Mouse (Mus musculus): ENCODE results near the gene Il6ra.

Il6ra gene

DNA sequence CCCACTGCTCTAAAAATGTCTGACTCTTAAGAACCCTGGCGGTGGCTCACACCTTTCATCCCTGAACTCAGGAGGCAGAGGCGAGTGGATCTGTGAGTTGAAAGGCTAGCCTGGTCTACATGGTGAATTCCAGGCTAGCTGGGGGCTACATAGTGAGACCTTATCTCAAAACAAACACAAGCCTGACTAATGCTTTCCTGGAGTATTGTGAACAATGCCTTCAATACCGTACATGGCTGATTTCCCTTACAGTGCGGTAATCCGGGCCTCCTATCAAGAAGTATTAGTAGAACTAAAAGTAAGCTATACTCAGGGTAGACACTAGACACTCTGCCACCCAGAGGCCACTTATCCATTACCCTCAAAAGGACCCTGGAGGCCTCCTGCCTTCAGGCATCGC lies 64.9 kb downstream of the Il6ra start:
- DNase-seq (ENCODE audit: low spot score in 2 of 2), result no peak

DNA sequence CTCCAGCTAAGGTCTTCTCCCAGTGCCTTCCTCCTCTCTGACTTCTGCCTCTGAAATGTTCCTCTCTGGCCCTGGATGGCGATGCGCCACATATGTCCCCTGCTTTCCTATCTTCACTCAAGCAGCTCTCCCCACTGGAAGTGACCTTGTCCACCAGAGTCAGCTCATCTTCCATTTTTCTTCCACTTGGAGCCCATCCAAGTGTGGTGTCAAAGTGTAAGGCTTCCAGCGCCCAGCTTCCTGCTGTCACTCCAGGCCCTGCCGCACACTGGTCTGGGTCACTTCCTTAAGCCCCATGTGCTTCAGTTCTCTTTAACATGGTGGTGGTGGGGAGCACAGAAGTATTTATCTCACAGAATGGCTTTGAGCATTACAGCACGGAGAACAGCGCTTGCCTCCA lies 65.4 kb downstream of the Il6ra start:
- no peak for DNase-seq (ENCODE audit: low spot score in 2 of 2)

DNA sequence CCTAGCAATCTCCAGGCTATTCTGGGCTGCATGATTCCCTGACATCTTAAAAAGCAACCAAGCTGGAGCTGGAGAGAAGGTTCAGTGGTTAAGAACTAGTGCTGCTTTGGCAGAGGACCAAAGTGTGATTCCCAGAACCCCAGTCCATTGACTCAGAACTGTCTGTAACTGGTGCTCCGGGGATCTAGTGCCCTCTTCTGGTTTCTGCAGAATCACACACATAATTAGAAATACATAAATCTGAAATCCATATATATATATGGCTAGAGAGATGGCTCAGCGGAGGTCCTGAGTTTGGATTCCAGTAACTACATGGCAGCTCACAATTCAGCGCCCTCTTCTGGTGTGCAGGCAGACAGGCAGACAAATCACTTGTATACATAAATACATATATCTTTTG lies 65.9 kb downstream of the Il6ra start:
- DNase-seq (ENCODE audit: low spot score in 2 of 2), result no peak

DNA sequence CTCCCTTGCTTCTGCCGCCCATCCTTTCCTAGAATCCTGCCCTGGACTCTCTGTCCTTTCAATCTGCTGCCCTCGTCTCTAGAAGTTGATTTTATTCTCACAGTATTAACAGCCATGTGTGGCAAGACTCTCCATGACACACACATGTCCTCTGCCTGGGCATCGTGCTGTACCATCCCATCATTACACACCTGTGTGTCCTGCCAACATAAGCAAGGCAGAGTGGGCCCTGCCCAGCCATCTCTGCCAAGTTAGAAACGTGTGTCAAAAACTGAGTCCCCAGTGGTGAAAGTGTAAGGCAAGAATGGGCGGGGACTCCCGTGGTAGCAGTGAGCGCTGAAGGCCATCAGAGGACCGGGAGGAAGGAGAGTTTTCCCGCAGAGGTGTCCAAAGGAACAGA lies 67.2 kb downstream of the Il6ra start:
- DNase-seq (ENCODE audit: low spot score in 2 of 2), result no peak

DNA sequence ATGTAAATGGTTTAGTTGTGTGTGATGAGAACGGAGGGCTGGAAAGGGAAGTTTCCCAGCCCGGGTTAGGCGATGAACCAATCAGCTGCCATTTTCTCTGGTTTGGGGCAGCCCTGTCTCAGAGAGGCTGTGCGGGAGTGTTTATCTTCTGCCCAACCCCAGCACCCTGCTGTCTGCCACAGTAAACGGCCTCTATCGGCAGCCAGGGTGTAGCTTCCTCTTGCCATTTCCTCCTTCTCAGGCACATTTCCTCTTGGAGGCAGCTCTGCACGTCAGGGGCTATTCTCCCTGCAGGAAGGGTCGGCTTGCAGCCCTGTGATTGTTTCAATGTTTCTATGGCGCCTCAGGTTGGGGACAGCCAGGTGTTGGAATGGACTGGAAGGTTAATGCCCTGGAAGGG lies 69.8 kb downstream of the Il6ra start:
- DNase-seq (ENCODE audit: low spot score in 2 of 2), result peak; percentile 50 to 70

DNA sequence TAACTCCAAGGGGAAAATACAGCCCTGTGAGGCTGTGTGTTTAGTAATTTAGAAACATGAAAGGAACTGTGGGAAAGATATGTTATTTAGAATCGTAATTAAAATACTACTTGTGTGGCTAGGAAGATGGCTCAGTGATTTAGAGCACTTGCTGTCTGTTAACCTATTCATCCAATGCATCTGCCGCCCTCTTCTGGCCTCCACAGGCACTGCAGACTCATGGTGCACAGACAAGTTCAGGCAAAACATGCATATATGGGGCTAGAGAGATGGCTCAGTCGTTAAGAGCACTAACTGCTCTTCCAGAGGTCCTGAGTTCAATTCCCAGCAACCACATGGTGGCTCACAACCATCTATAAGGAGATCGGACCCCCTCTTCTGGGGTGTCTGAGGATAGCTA lies 70.7 kb downstream of the Il6ra start:
- DNase-seq (ENCODE audit: low spot score in 2 of 2), result peak; percentile 64 to 81

DNA sequence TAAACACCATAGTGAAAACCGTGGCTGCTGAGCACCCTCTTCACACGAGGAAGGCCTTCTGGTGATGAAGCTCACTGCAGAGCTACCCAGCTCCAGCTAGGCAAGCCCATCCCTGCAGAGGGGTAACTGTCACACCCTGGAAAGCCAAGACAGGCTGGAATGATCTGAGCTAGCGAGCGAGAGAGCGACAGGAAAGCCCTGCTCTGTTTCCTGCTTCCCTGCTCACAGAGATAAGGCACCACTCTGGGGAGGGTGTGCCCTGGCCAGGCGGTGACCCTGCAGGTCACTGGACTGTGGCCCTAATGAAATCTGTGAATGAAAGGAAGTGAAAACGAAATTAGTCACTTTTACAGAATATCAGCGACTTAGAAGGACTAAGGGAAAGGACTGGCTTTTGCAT lies 77.6 kb downstream of the Il6ra start:
- no peak for DNase-seq (ENCODE audit: low spot score in 2 of 2)

DNA sequence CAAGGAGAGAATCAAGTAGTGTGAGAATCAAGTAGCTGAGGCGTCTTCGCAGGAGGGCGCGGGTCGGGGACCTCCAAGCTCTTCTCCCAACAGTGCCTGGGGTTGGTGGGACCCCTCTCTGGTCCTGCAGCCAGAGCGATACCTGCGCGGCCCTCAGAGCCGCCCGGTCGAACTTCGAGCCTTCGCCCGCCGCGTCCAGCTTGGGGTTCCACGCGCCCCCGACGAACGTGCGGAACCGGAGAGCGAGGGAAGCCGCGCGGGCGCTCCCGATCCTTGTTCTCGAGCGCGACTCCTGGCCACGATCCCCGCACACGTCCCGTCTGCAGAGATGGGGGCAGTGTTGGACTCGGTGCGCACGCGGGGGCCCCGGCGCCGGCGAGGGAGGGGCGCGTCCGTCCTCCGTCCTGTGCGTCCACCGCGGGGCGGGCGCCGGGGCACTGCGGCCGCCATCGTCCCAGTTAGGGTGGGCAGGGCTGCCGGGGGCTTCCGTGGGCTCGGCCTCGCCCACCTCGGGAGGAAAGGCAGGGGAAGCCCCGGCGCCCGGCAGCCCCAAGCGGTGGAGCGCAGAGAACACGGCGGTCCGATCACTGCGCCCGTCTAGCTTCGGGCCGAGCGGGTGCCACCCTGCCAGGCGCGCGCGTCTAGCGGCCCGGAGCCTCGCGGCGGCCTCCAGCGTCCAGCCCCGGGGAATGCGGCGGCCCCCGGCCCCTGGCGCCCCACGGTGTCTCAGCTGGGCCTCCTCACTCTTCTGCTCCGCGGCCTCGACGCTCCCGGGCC lies 82.0 kb downstream of the Il6ra start, which contains the start of gene She:
TSS of gene She (plus strand) at position 556 of the 777 bp plus-strand sequence.
- no peak for DNase-seq (ENCODE audit: low spot score in 2 of 2)

DNA sequence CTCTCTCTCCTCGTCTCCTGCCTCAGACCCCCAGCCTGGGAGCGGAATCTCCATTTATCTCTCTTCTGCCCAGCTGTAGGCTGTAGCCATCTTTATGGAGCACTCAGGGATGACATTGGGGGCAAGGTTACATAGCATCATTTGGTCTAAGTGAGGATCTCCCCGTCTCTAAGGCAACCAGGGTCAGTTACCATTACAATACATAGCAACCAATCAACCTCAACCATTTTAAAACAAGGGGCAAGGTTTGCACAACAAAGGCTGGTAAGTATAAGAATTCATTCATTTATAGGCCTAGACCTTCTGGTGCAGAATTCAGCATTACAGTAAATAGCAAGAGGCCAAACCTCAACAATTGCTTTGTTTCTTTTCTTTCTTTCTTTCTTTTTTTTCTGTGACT lies 86.7 kb downstream of the Il6ra start:
- no peak for DNase-seq (ENCODE audit: low spot score in 2 of 2)

DNA sequence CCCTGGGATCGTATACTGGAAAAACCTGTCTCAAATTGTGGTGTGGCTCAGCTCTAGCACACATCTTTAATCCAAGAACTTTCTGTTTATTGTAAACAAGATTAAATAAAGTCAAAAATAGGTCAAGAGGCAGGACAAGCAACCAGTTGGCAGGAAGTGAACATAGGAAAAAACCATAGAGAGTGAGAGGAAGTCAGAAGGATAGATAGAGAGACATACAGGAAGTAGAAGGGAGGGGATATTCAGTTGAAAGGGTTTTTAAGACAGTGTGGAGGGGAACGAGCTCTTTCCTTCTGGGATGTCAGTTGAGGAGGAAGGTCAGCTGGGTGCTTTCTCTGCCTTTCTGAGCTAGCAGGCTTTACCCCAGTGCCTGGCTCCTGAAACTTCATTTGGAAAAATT lies 89.4 kb downstream of the Il6ra start:
- DNase-seq (ENCODE audit: low spot score in 2 of 2), result no peak

DNA sequence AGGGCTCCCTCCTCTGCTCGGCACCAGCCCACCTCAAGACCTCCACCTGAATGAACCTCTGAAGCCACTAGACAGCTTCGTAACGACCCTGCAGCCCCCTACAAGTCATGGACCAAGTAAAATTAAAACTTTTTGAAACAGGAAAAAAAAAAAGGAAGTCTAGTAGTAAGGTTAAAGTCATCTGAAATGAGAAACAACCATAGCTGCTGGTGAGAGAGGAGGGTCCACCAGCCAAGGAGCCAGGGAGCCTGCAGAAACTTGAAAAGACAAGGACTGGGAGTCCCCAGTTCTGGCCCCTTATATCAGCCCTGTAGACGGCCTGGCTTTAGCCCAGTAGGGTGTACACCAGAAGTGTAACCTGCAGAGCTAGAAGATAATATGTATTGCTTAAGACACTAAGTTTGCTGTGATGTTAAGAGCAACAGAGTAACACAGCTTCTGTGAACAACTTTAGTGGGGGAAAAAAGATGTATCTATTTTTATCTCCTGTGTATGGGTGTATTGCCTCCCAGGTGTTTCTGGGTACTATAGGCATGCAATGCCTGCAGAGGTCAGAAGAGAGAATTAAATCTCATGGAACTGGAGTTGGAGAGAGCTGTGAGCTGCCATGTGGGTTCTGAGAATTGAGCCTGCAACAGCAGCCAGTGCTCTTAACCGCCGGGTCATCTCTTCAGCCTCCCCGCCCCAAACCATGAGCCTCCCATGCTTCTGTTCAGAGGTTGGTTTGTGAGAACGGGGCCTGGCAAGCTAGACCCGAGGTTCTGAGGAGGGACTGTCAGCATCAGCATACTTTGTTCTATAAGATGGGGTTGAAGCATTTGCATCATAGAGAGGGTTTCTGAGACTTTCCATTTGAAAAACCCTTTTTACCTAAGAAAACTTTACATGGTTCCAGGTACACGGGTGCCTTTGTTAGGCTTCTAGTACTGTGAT lies 91.2 kb downstream of the Il6ra start:
- DNase-seq (ENCODE audit: low spot score in 2 of 2), result no peak

DNA sequence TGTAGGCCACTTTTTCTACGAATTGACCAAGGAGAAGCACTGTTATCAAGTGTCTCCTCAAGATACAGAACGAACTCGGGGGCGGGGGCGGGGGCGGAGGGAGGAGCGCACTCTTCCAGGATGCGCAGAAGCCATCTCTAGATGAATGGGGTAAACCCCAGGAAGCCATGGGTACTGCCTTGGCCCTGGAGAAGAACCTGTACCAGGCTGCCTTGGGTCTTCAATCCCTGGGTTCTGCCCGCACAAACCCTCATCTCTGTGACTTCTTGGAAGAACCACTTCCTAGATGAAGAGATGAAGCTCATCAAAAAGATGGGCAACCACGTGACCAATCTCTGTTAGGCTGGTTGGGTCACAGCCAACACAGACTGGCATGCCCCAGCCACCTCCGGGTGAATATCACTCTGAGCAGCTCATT lies 91.9 kb downstream of the Il6ra start:
- no peak for DNase-seq (ENCODE audit: low spot score in 2 of 2)

DNA sequence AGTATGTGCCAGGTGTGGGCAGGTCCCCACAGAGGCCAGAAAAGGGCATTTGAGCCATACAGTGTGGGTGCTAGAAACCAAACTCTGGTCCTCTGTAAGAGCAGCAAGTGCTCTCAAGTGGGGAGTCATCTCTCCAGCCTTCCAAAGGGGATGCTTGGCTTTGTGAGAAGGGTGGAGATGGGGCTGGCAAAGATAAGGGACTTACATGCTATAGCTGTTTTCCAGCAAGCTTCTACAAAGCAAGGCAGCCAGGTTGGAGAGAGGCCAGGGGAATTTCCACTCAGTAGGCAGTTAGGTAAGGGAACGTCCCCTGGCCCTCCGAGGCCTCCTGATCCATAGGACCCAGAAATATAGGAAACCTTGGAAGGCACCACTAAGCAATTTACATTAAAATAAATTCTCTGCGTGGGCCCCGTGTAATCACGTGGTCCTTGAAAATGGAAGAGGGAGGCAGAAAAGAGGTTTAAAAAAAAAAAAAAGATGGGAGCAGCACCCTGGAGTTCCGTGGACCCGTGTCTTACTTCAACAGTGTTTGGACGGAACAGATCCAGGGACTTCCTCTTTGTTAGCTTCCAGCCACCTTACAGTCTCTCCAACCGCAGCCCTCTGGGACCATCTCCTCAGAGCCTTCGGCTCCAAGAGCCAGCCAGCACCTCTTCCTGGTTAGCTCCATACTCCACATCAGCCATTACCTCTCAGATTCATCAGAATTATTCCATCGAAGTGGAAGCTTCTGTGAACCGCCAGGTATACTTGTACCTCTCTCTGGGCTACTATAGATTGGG lies 92.5 kb downstream of the Il6ra start:
- no peak for DNase-seq (ENCODE audit: low spot score in 2 of 2)

DNA sequence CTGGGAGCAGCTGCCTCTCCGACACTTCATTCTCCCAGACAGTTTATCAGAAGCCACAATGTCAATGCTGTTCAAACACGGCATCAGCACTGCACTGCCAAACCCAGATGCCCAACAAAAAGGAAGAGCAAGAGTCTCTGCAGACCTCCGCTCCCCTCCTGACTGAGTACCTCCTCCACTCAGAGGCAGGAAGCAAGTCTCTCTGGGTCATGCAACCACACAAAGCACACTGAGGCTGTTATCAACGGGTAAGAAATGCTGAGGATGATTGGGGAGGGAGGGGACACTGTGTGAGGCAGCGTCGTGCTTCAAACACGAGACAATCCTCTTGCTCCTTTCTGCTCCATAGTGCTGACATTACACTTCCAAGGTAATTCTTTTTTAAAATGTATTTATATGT lies 93.1 kb downstream of the Il6ra start:
- no peak for DNase-seq (ENCODE audit: low spot score in 2 of 2)

DNA sequence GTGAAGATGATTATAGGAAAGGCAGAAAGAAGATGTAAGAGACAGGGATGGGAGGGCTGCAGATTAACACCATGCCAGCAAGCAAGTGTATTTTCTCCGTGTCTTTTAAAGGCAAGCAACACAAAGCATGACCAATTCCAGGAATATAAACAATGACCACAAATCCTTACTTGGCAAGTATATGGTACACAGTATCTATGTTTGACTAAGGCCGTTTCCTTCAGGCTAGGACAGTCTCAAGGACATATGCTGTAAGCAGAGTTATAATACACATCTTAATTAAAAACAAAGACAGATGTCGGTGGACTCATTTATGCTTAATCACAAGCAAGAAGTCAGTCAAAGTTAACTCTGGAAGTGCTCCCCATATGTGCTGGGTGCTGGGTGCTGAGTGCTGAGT lies 94.4 kb downstream of the Il6ra start:
- DNase-seq (ENCODE audit: low spot score in 2 of 2), result no peak

DNA sequence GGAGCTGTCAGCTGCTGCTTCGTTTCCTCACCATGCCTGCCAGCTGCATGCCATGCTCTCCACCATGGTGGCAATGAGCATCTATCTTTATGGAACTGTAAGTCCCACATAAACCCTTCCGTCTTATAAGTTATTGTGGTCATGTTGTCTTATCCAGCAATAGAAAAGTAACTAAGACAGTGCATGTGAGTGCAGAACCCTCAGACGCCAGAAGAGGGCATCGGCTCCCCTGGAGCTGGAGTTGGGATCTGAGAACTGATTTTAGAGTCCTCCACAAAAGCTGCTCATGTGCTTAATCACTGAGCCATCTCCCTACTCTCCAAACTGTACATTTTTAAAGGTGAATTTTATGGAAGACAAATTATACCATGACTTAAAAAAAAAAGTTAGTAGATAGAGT lies 95.9 kb downstream of the Il6ra start:
- DNase-seq (ENCODE audit: low spot score in 2 of 2), result peak; percentile 59 to 84
